Mouse (Mus musculus): ENCODE results near the gene Phrf1. TPM values are rescaled to one million over a fixed set of nuclear protein-coding genes. Genes with fewer than 3 reads are reported as not detected.
"Not testable (repeated sequence)": the region's sequence is repeated elsewhere in the genome, so short reads cannot be mapped to it uniquely, and the experiment has no call there.

Gene Phrf1
- polyA plus RNA-seq, 1 experiment from 2014 or later: 44.4 TPM

DNA sequence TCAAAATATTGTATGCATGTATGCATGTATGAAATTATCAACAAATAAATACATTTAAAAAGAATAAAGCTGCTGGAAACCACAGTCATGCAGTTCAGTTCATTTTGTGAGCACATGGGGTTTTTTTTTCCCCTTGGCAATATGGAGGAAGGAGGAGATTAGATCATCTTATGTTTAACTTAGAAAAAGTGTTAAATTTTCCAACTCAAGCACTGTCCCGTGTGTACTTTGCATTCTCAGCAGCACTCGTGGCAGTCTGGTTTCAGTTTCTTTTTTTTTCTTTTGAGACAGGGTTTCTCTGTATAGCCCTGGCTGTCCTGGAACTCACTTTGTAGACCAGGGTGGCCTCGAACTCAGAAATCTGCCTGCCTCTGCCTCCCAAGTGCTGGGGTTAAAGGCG is 21.9 kb downstream of the Phrf1 start:
- H3K27ac ChIP-seq; H3K79me2 ChIP-seq (ENCODE audit: inconsistent target); H3K4me3 ChIP-seq (ENCODE audit: inconsistent target): not testable (repeated sequence)
- 85% methylated on average over 4 of the region's 4 CpGs for WGBS (ENCODE audit: missing documents)
- peaks cover 76% of the 10 kb centered on the region for H3K36me3 ChIP-seq (ENCODE audit: inconsistent target)

GRCm38 (mm10) chr7:141256159-141256558 is 27.6 kb downstream of the Phrf1 start:
- WGBS (ENCODE audit: missing documents): 87% methylated on average over 10 of the region's 10 CpGs
- H3K36me3 ChIP-seq (ENCODE audit: inconsistent target): peaks cover 75% of the 10 kb centered on the region
- no peaks in the 10 kb centered on the region for H3K79me2 ChIP-seq (ENCODE audit: inconsistent target)
- H3K27ac ChIP-seq: no peak overlapping the region
- no peak overlapping the region for H3K4me3 ChIP-seq (ENCODE audit: inconsistent target)

DNA sequence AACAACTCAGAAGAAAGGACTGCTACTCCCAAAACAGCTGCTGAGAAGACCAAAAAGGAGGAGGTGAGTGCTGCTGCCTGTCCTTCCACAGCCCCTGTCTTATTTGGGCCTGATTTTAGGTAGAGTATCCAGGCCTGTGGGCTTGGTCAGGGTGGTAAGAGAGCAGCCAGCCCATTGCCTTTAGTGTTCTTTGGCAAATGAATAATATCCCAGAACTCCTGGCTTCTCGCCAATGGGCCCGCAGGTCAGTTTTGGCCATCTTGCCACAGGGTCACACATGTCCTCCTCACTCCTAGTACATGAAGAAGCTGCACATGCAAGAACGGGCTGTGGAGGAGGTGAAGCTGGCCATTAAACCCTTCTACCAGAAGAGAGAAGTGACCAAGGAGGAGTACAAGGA is 32.9 kb downstream of the Phrf1 start:
- Histone ChIP-seq H3K27ac (no peak overlapping the region), H3K36me3 (ENCODE audit: inconsistent target) (peaks cover 62% of the 10 kb centered on the region), H3K4me3 (ENCODE audit: inconsistent target) (no peak overlapping the region), H3K79me2 (ENCODE audit: inconsistent target) (peaks cover 32% of the 10 kb centered on the region; the same call in 1 of the 2 replicates)
- WGBS (ENCODE audit: missing documents): 90% methylated on average over 3 of the region's 3 CpGs

DNA sequence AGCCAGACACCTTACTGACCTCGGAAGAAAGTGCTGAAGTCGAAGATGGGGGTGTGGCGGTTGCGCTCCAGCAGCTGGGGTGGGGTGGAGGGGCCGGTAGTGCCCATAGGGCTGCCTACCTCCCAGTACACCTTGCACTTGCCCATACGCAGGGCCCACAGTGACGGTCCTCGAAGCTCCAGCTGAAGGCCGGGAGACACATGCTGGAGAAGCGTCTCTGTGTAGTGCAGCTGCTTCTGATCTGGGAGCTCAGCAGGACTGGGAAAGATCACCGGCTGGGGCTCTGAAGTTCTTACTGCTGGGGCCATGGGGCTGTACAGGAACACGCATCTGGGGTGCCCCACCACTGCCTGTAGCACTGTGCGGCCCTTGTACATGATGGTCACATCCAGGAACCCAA is 35.1 kb downstream of the Phrf1 start:
- Histone ChIP-seq H3K36me3 (ENCODE audit: inconsistent target) (peaks cover 41% of the 10 kb centered on the region), H3K27ac (no peak overlapping the region), H3K4me3 (ENCODE audit: inconsistent target) (no peak overlapping the region), H3K79me2 (ENCODE audit: inconsistent target) (peaks cover 32% of the 10 kb centered on the region; the same call in 1 of the 2 replicates)
- 93% methylated on average over 13 of the region's 13 CpGs for WGBS (ENCODE audit: missing documents)

DNA sequence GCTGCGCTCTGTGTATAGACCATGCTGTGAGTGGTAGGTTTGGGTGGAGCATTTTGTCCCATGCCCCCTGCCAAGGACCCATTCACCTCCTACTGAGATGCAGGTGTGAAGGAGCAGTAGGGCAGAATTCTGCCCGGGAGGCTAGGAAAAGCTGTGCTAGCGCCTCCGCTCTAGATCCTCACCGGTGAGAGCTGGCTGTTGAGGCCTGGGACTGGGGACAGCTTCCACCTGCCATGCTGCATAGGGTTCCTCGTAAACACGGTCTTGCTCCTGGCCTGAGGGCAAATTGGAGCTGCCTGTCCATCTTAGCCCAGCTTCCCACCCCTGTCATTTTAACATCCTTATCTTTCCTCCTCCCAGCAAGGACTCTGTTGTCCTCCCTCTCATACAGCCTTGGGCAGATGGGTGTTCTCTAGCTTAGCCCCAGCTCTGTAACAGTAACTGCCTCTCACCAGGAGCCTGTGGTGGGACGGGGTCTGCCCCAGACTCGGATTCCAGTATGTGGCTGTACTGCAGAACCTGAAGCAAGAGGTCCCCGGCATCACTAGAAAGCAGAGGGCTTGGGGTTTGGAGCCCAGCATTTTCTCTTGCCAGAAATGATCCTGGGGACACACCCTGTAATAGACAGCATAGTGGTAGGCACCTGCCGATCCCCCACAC is 35.6 kb downstream of the Phrf1 start:
- Histone ChIP-seq H3K79me2 (ENCODE audit: inconsistent target) (peaks cover 32% of the 10 kb centered on the region; the same call in 1 of the 2 replicates), H3K27ac (no peak overlapping the region), H3K4me3 (ENCODE audit: inconsistent target) (peak overlapping the region; percentile 98), H3K36me3 (ENCODE audit: inconsistent target) (peaks cover 36% of the 10 kb centered on the region)
- WGBS (ENCODE audit: missing documents): 86% methylated on average over 11 of the region's 11 CpGs

- 7% methylated on average over 12 of the region's 12 CpGs for WGBS (ENCODE audit: missing documents)
- peak overlapping the region; percentile 93 for H3K27ac ChIP-seq
- peak overlapping the region; percentile 98 for H3K4me3 ChIP-seq (ENCODE audit: inconsistent target)
- H3K36me3 ChIP-seq (ENCODE audit: inconsistent target): peaks cover 29% of the 10 kb centered on the region
- H3K79me2 ChIP-seq (ENCODE audit: inconsistent target): peaks cover 32% of the 10 kb centered on the region; the same call in 1 of the 2 replicates
Observed at GRCm38 (mm10) chr7:141264761-141265410, 36.3 kb downstream of the Phrf1 start.

- peaks cover 28% of the 10 kb centered on the region for H3K36me3 ChIP-seq (ENCODE audit: inconsistent target)
- 32% methylated on average over 11 of the region's 11 CpGs for WGBS (ENCODE audit: missing documents)
- peak overlapping the region; percentile 98 for H3K4me3 ChIP-seq (ENCODE audit: inconsistent target)
- peak overlapping the region; percentile 93 for H3K27ac ChIP-seq
- H3K79me2 ChIP-seq (ENCODE audit: inconsistent target): peaks cover 32% of the 10 kb centered on the region; the same call in 1 of the 2 replicates
Observed at GRCm38 (mm10) chr7:141265411-141265738, 36.8 kb downstream of the Phrf1 start.

DNA sequence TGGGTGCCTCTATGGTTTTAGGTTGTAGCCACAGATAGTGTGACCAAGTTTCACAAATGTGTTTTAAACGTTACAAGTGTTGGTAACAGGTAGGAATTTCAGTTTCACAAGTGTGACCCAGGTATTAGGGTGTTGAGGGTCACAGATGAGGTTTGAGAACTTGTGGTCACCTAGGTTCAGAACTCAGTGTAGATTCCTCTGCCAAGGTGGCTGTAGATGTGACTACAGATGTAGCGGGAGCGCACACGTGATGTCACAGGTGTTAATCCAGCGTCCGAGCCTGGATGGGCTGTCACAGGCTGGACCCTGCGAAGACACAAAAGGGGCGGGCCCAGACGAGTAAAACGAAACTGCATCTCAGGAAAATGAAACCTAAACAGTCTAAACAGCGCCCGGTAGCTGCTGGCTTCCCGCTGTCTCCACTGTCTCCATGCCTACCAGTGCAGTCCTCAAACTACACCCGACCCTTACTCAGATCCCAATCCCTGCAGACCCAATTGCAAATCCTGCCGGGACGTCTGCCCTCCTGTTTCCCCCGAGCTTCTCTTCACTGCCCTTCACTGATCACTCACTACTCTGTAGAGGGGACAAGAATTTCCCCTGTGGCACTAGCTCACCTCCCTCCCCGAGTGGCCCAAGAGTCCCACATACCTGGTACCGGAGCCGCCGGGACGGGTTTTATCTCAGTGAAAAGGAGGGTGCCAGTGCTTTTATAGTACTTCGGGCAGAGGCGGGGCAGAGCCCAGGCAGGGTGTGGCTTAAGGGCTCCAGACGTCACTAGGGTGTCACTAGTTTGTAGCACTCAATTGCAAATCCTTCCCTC is 37.4 kb downstream of the Phrf1 start, which contains the start of gene Irf7:
Gene Irf7, minus strand, starts transcription at position 743 of the 823 bp plus-strand sequence.
- Histone ChIP-seq H3K36me3 (ENCODE audit: inconsistent target) (peaks cover 28% of the 10 kb centered on the region), H3K27ac (peak within 1 kb of the TSS; percentile 93), H3K79me2 (ENCODE audit: inconsistent target) (peaks cover 32% of the 10 kb centered on the region; the same call in 1 of the 2 replicates), H3K4me3 (ENCODE audit: inconsistent target) (peak within 1 kb of the TSS; percentile 98)
- WGBS (ENCODE audit: missing documents): 2% methylated on average over 25 of the region's 25 CpGs

- 5% methylated on average over 24 of the region's 24 CpGs for WGBS (ENCODE audit: missing documents)
- Histone ChIP-seq H3K27ac (peak overlapping the region; percentile 75), H3K36me3 (ENCODE audit: inconsistent target) (peaks cover 7% of the 10 kb centered on the region), H3K4me3 (ENCODE audit: inconsistent target) (no peak overlapping the region; the same call in 1 of the 2 replicates), H3K79me2 (ENCODE audit: inconsistent target) (peaks cover 26% of the 10 kb centered on the region; the same call in 1 of the 2 replicates)
Observed at GRCm38 (mm10) chr7:141268466-141269272, 40.1 kb downstream of the Phrf1 start.

DNA sequence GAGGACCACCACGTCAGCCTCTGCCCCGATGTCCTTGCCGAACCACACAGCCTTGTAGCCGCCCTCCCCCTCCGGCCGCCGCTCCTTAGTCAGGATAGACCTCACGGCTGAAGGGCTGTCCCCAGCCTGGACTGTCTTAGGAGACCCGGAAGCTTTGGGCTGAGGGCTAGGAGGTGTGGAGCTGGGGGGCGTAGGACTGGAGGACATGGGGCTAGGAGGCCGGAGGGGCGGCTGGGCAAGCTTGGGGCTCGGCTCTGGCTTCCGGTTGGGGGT is 40.6 kb downstream of the Phrf1 start:
- Histone ChIP-seq H3K79me2 (ENCODE audit: inconsistent target) (peaks cover 21% of the 10 kb centered on the region; the same call in 1 of the 2 replicates), H3K4me3 (ENCODE audit: inconsistent target) (no peak overlapping the region; the same call in 1 of the 2 replicates), H3K27ac (peak overlapping the region; percentile 75), H3K36me3 (ENCODE audit: inconsistent target) (peaks cover 1% of the 10 kb centered on the region)
- WGBS (ENCODE audit: missing documents): 44% methylated on average over 14 of the region's 14 CpGs

GRCm38 (mm10) chr7:141270631-141271030 is 42.0 kb downstream of the Phrf1 start:
- Histone ChIP-seq H3K36me3 (ENCODE audit: inconsistent target) (no peaks in the 10 kb centered on the region), H3K27ac (no peak overlapping the region), H3K4me3 (ENCODE audit: inconsistent target) (no peak overlapping the region), H3K79me2 (ENCODE audit: inconsistent target) (peaks cover 6% of the 10 kb centered on the region; the same call in 1 of the 2 replicates)
- WGBS (ENCODE audit: missing documents): 90% methylated on average over 3 of the region's 3 CpGs

- WGBS (ENCODE audit: missing documents): 96% methylated on average over 9 of the region's 9 CpGs
- no peak overlapping the region for H3K4me3 ChIP-seq (ENCODE audit: inconsistent target)
- no peak overlapping the region for H3K27ac ChIP-seq
- H3K36me3 ChIP-seq (ENCODE audit: inconsistent target): no peaks in the 10 kb centered on the region
- H3K79me2 ChIP-seq (ENCODE audit: inconsistent target): no peaks in the 10 kb centered on the region
Observed at GRCm38 (mm10) chr7:141275356-141275755, 46.8 kb downstream of the Phrf1 start.

DNA sequence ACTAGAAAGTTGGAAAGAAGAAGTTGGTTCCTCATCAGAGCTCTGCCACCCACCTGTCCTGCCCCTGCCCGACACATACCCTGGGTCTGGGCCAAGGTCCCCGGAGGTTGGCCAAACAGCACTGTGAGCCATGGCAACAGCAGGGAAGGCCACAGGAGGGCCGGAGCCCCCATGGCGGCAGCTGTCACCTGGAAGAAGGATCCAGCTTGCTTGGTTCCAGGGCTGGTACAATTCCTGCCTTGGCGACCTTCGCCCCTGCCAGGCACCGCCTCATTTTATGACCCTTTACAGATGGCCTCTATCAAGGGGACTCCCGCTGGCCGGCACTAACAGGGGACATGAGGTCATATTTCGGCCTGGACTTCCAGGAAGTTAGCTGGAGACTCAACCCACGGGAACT is 48.0 kb downstream of the Phrf1 start, which contains the start of gene Cdhr5:
Gene Cdhr5, minus strand, starts transcription at position 241 of the 400 bp plus-strand sequence.
- no peak within 1 kb of the TSS for H3K27ac ChIP-seq
- 84% methylated on average over 11 of the region's 11 CpGs for WGBS (ENCODE audit: missing documents)
- H3K36me3 ChIP-seq (ENCODE audit: inconsistent target): no peaks in the 10 kb centered on the region
- H3K79me2 ChIP-seq (ENCODE audit: inconsistent target): no peaks in the 10 kb centered on the region
- no peak within 1 kb of the TSS for H3K4me3 ChIP-seq (ENCODE audit: inconsistent target)
